Mouse (Mus musculus): ENCODE measurements around the gene Gm11114. TPM values are rescaled to one million over a fixed set of nuclear protein-coding genes. Genes with fewer than 3 reads are reported as not detected.

The Gm11114 gene
- total RNA-seq (2021) = not detected in 2 replicates
- long read RNA-seq, experiment 1 = 0 reads
- long read RNA-seq, experiment 2 = 0 reads

GRCm38 (mm10) chr9:85312473-85312872 lies at the start of gene Gm11114:
TSS of gene Gm11114 (plus strand) at chr9:85312773.
- DNase-seq = no peak

- DNase-seq = no peak
Measured at GRCm38 (mm10) chr9:85266847-85267246, 45.7 kb upstream of the Gm11114 start.

GRCm38 (mm10) chr9:85274114-85274513 lies 38.5 kb upstream of the Gm11114 start:
- no peak for DNase-seq

GRCm38 (mm10) chr9:85302849-85303248 lies 9.7 kb upstream of the Gm11114 start:
- no peak for DNase-seq

DNA sequence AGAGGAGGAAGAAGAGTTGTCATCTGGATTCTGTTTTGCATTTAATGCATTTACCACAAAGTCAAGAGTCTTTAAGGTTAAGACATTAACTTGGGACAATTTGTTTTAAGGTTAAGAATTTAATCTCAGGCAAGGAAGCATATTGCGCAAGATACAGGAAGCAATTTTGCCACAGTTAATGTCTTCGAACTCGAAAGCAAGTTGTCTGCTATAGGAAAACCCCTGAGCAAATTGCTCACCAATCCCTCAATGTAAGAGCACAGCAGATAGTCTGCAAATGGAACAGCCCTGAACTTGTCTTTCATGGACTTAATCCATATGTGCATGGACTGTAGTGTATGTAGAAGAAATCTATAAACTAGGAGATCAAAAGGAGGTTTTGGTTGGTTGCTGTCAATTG lies 9.2 kb upstream of the Gm11114 start:
- DNase-seq = no peak

- no peak for DNase-seq
Measured at GRCm38 (mm10) chr9:85316122-85316521, 3.5 kb downstream of the Gm11114 start.

GRCm38 (mm10) chr9:85320167-85320951 lies 7.8 kb downstream of the Gm11114 start:
- no peak for DNase-seq

- DNase-seq = no peak
Measured at GRCm38 (mm10) chr9:85324158-85324875, 11.7 kb downstream of the Gm11114 start.

DNA sequence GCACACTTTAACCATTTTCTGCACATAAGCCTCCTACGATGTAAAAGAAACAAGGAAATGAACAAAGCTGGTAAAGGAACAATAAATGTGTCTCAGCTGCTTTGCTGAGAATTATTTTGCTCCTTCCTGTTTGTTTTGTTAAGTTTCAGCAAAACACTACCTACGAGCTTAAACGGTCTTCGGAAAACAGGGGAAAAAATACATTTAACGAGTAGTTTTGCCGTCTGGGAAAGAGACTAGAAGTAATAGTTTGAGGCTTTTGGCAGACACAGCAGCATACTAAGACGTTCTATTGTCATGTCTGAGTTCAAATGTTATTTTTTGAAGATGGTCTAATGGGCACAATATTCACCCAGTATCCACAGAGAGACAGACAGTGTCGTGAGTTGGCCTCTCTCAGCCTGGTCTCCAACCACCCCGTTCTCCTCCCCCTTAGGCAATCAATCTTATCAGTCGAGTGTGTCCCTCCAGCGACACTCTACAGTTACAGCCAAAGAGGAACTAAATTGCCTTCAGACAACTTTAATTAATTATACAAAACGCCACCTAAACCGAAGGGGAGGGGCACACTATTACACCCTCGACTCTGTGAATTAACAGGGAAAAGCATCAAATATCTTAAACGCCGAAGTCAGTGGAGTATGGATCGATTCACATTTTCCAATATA lies 12.8 kb downstream of the Gm11114 start:
- peak; percentile 22 for DNase-seq

GRCm38 (mm10) chr9:85326292-85327241 lies 14.0 kb downstream of the Gm11114 start:
- DNase-seq = peak; percentile 76

- DNase-seq = peak; percentile 92
Measured at GRCm38 (mm10) chr9:85327242-85328211, 15.0 kb downstream of the Gm11114 start, which contains the start of gene Tent5a. TSS of gene Tent5a (minus strand) at chr9:85327348.

- peak; percentile 93 for DNase-seq
Measured at GRCm38 (mm10) chr9:85328259-85328658, 15.7 kb downstream of the Gm11114 start.

DNA sequence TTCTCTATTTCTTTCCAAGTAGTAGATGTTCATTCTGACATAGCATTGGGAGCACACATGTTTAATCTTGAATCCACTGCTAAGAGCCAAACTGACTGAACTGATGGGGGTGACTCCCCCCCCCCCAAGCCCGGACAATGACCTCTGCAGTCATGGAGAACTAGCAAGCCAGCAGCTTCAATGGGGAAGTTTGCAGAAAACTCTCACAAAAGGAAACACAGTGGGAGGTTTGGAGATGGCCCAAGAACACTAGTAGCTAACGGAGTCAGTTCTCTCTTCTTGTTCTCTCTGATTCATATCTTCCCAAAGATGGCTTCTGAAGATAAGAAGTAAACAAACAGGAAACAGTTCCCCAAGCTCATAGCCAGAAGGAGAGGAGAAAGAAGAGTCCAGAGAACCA lies 18.9 kb downstream of the Gm11114 start:
- no peak for DNase-seq

DNA sequence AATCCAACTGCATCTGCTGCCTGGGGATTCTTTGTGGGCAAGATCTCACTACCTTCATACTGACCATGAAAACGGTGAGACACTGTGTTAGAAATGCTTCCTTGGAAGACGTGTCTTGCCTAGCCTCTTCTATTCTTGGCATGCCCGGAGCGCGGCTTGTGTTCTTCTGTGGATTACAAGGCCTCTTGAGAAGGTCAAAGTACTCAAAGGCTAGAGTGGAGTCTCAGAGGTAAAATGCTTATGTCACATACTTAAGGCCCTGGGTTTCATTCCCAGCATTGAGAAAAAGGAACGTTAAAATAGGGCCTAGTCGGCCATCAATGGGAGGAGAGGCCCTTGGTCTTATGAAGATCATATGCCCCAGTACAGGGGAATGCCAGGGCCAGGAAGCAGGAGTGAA lies 23.5 kb downstream of the Gm11114 start:
- DNase-seq = no peak

- no peak for DNase-seq
Measured at GRCm38 (mm10) chr9:85340303-85340702, 27.7 kb downstream of the Gm11114 start.

- no peak for DNase-seq
Measured at GRCm38 (mm10) chr9:85342892-85343785, 30.6 kb downstream of the Gm11114 start.

DNA sequence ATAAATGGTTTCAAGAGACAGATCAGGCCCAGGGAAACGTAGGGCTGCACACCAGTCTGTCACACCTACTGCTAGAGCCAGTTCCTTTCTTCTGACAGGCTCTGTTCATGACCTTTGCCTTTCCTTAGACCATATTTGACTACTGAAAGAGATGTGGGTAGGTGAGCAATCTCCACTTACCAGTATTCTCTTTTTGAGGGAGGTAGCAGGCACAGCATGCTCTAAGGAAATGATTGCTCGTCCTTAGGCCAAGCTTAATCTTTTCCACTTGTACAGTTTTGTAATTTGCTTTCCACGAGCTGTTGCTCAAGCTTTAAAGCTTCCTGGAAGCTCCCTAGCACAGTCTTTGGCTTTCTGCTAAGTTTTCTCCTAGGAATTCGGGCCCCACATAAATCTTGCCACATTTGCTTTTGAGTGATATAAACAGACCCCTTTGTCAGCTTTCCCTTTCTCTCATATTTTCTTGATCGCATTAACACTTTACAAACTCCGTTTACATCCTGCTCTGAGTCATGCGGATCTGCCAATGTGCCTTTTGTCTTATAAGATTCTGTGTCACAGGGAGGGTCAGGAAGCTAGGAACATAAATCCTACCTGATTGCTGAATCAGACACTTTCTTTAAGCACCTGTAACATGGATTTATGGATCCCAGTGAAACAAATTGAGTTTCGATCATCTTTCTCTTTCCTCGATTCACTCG lies 35.4 kb downstream of the Gm11114 start:
- DNase-seq = peak; percentile 13

DNA sequence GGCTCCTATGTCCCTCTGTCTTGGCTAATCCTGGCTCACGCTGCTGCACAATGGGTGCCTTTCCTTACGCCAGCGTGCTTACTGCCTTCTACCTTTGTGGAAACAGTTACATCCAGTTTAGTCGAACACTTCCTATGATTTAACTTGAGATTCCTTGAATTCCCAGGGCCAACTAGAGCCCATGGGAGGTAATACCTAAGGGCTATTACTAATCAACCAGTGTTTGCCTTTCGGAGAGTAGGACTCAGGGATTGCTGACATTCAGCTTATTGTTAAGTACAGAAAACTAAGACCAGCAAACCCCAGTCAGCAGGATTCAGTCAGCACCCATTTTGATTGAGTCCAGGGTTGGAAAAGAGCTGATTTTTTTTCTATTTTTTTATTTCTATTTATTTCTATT lies 43.0 kb downstream of the Gm11114 start:
- no peak for DNase-seq
